Mouse (Mus musculus): ENCODE measurements around the gene BC005624.

- TF ChIP-seq CTCF (IDR thresholded peaks at IDR 0.05): peak; percentile 95
- TF ChIP-seq EP300 (IDR thresholded peaks at IDR 0.05): no peak
These were observed 39.4 kb downstream of the BC005624 start for GRCm38 (mm10) chr2:30942603-30943011.

Measured in lung, postnatal 0 days (tissue).